ENCODE assay signal across 32 mouse cellular contexts in genomic region chr10:20454387-20455065, GRCm38 (mm10).
DNase-seq lines count a peak whose midpoint lies in the region; ATAC-seq and TF ChIP-seq lines count a peak whose summit lies in the region.
"Had no signal": no experiment of that assay in that cellular context is flagged by ENCODE, and none has a peak within 500 bp of the region (broad histone marks: within the 10 kb centered on the region; RNA-seq: fewer than 3 reads in every experiment).

No protein-coding gene starts in this region.

- H3K4me2 ChIP-seq in forebrain, postnatal 0 days (ENCODE audit: low read depth): no peak overlapping the region
- H3K4me2 ChIP-seq in heart, embryonic 13.5 days: no peak overlapping the region
- H3K4me2 ChIP-seq: forebrain, embryonic 12.5 days; hindbrain, embryonic 12.5 days; intestine, embryonic 15.5 days had no signal

- H3K27ac ChIP-seq in forebrain, postnatal 0 days (ENCODE audit: low read depth, low read length): no peak overlapping the region
- no peak overlapping the region for H3K27ac ChIP-seq in forebrain, embryonic 10.5 days
- H3K27ac ChIP-seq in heart, embryonic 13.5 days (replicated peaks): peak overlapping the region; percentile 45; the same call in 1 of the 2 replicates
- H3K27ac ChIP-seq: forebrain, embryonic 12.5 days; hindbrain, embryonic 12.5 days; hindbrain, postnatal 0 days; intestine, embryonic 15.5 days; kidney, postnatal 0 days; liver, embryonic 14.5 days; stomach, postnatal 0 days had no signal

- H3K9me3 ChIP-seq in forebrain, postnatal 0 days (ENCODE audit: low read length): no peaks in the 10 kb centered on the region
- no peaks in the 10 kb centered on the region for H3K9me3 ChIP-seq in forebrain, embryonic 10.5 days
- H3K9me3 ChIP-seq in heart, embryonic 13.5 days: no peaks in the 10 kb centered on the region
- H3K9me3 ChIP-seq: forebrain, embryonic 12.5 days; hindbrain, embryonic 12.5 days; intestine, embryonic 15.5 days had no signal

- DNase-seq in forebrain, postnatal 0 days: no peak
- no peak for DNase-seq in forebrain, embryonic 10.5 days (ENCODE audit: extremely low spot score, low spot score)
- DNase-seq in heart, adult 8-10 months (ENCODE audit: low spot score): no peak
- peak; percentile 36 for DNase-seq in right cerebral cortex, adult 18-20 months
- no peak for DNase-seq in right cerebral cortex, postnatal 4 days
- no peak for DNase-seq in layer of hippocampus, postnatal 25 days (ENCODE audit: extremely low spot score in 1 of 2, low spot score in 1 of 2)
- DNase-seq: adrenal gland, postnatal 14 days; cerebellum, adult 11-12 months; cerebellum, adult 9-11 months; embryo, embryonic 11 days; gastrocnemius, postnatal 25 days; heart, adult 18-20 months; kidney, adult 2 months; layer of hippocampus, adult 9-11 months; liver; lung, adult 2 months; lung, postnatal 10 days; midbrain, embryonic 14.5 days; retina, postnatal 1 day; right cerebral cortex, postnatal 25 days; spleen, adult 18-20 months; thymus, adult 18-20 months; thymus, postnatal 25 days had no signal

- no peaks in the 10 kb centered on the region for H3K4me1 ChIP-seq in forebrain, postnatal 0 days (ENCODE audit: insufficient read depth)
- no peaks in the 10 kb centered on the region for H3K4me1 ChIP-seq in forebrain, embryonic 10.5 days
- peaks cover 46% of the 10 kb centered on the region for H3K4me1 ChIP-seq in heart, embryonic 13.5 days
- H3K4me1 ChIP-seq: forebrain, embryonic 12.5 days; hindbrain, embryonic 12.5 days; intestine, embryonic 15.5 days had no signal

- TF ChIP-seq CTCF in forebrain, postnatal 0 days (IDR thresholded peaks at IDR 0.05; ENCODE audit: low read depth): no peak

- no peak overlapping the region for H3K4me3 ChIP-seq in forebrain, postnatal 0 days (ENCODE audit: low read depth, low read length)
- no peak overlapping the region for H3K4me3 ChIP-seq in forebrain, embryonic 10.5 days
- H3K4me3 ChIP-seq in heart, embryonic 13.5 days: no peak overlapping the region
- H3K4me3 ChIP-seq: erythroblast, embryonic 14.5 days; forebrain, embryonic 12.5 days; hindbrain, embryonic 12.5 days; intestine, embryonic 15.5 days had no signal

- peak; percentile 60; the same call in 1 of the 2 replicates for ATAC-seq in forebrain, postnatal 0 days
- no peak for ATAC-seq in heart, embryonic 13.5 days (ENCODE audit: extremely low read depth, insufficient number of reproducible peaks, low FRiP score, low TSS enrichment)
- ATAC-seq: hindbrain, postnatal 0 days; intestine, embryonic 15.5 days had no signal

- H3K36me3 ChIP-seq in forebrain, postnatal 0 days (ENCODE audit: insufficient read depth): no peaks in the 10 kb centered on the region
- H3K36me3 ChIP-seq in forebrain, embryonic 10.5 days (replicated peaks): no peaks in the 10 kb centered on the region
- H3K36me3 ChIP-seq in heart, embryonic 13.5 days: no peaks in the 10 kb centered on the region
- H3K36me3 ChIP-seq: forebrain, embryonic 12.5 days; hindbrain, embryonic 12.5 days; intestine, embryonic 15.5 days had no signal

- H3K9ac ChIP-seq in forebrain, postnatal 0 days: no peak overlapping the region
- no peak overlapping the region for H3K9ac ChIP-seq in heart, embryonic 13.5 days
- H3K9ac ChIP-seq: forebrain, embryonic 12.5 days; hindbrain, embryonic 12.5 days; intestine, embryonic 15.5 days; liver, embryonic 14.5 days had no signal

- H3K27me3 ChIP-seq in forebrain, postnatal 0 days (ENCODE audit: insufficient read depth, low read length): no peaks in the 10 kb centered on the region
- H3K27me3 ChIP-seq in forebrain, embryonic 10.5 days (ENCODE audit: poor library complexity, severe bottlenecking): no peaks in the 10 kb centered on the region
- no peaks in the 10 kb centered on the region for H3K27me3 ChIP-seq in heart, embryonic 13.5 days (replicated peaks)
- H3K27me3 ChIP-seq: forebrain, embryonic 12.5 days; hindbrain, embryonic 12.5 days; intestine, embryonic 15.5 days had no signal

- WGBS in forebrain, postnatal 0 days: 58% methylated on average over 6 of the region's 6 CpGs
- WGBS in forebrain, embryonic 10.5 days: 85% methylated on average over 6 of the region's 6 CpGs
- WGBS in heart, embryonic 13.5 days: 43% methylated on average over 6 of the region's 6 CpGs
